Mouse (Mus musculus) heart, adult 10 weeks (tissue): Measurements from ENCODE around the gene Nckap1l. TPM values are rescaled to one million over a fixed set of nuclear protein-coding genes. Genes with fewer than 3 reads are reported as not detected.

Source experiments
- polyA plus RNA-seq: library from polyadenylated mRNA; stranded (reverse); fragments of 350-450 nt; fragmentation: Illumina TruSeq; extraction: RNeasy Lipid Tissue Mini Kit (QIAGEN cat#74804); gene quantifications from one replicate; pipeline ENCODE4 v1.2.3, GENCODE M21; 2014; ENCODE audit warnings: low read depth, low replicate concordance

The Nckap1l gene
- 4.0 TPM for polyA plus RNA-seq

DNA sequence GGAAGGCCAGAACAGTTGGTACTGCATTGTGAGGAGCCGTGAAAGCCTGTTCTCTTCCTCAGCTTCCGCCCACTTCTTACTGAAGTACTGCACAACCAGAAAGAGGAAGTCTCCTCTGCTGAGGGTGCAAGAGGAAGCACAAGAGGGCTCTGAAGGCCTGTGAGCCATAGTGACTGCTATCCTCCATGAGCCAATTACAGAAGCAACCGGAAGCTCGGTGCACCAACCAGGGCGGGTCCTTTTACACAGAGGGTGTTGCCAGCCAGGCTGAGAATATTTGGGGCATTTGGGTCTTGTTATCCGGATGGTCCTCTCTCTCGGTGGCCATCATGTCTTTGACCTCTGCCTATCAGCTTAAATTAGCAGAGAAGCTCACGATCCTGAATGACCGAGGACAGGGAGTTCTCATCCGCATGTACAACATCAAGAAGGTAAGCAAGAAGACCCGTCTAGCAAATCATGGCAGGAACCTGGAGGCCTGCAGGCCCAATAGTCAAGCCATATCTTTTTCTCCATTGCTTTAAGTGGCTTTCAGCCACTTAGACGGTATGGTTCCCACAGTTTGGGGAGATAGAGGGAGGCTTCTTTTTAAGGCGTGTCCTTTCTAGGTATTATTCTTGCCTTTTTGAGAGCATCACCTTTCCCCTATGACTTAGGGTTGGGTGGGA is at the start of gene Nckap1l:
Nckap1l (plus strand) TSS at position 244 of the 668 bp plus-strand sequence.

DNA sequence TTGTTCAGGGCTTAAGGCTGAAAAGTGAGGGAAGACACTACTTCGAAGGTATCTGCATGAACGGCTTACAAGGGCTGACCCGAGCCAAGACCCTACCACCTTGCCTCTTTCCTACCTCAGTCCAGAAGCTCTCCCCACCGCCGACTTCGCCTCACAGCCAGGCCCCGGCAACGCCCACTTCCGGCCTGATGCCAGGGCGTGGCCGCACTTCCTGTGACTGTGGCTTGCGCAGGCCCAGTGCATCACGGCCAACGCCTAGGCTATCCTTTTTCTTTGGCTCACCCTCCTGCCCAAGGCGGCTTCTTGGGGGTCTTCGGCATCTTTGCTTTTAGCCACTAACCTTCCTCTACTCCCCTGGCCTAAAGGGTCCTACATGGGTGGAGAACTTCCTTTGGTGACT is 23.4 kb upstream of the Nckap1l start, which contains the start of gene Gtsf1:
Gtsf1 (minus strand) TSS at position 230 of the 400 bp plus-strand sequence.

DNA sequence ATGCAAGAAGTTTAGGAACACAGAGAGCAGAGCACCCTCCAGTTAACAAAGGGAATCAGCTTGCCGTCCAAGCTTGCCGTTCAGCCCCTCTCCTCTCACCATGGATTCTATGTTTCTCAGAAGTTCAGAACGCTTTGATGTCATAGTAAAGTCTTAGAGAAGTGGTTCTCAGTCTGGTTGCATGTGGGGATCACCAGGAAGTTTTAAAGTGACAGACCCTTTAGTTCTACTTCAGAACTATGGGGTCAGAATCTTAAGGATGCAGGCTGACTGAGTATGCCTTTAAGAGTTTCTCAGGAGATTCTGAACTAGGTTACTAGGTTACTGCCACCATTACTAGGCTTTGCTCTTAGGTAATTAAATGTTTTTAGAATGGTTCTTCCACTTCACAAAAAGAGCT is 5.2 kb upstream of the Nckap1l start, which contains the start of gene Gtsf2:
Gtsf2 (minus strand) TSS at position 101 of the 400 bp plus-strand sequence.

DNA sequence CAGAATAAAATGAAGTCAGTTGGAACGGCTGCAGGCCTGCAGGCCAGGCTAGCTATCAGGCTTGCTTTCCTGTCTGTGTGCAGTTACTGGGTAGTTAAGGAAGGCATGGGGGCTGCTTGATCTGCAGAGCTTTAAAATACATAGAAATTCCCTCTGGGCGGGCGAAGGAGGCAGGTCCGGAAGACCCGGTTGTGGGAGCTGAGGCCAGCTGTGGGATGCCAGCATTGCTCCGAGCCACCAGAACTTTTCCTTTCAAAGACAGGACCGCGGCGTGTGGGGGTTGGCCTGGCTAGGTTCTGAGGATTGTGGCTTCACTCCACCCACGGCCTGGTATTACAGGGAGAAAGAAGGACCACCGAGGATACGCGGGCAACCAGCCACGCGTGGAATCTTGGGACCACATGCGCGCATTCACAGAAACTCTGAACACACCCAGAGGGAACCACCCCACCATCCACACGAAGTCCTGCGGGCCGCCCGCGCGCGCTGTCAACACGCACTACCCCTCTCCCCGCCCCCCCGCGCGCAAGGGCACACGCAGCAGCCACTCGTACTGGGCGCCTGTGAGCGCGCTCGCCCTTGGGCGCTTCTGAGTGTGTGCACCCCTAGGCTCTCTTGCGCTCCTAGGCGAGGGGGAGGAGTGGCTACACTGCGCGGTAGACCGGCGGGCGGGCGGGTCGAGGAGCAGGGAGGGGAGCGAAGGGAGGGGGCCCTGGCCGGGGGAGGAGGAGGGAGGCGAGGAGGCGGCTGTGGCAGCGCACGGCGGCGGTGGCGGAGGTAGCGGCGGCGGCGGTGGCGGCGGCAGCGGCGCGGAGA is 49.0 kb downstream of the Nckap1l start, which contains the start of gene Pde1b:
Pde1b (plus strand) TSS at position 600 of the 816 bp plus-strand sequence.

GRCm38 (mm10) chr15:103537822-103538213 is 84.2 kb downstream of the Nckap1l start, which contains the start of gene Ppp1r1a:
Gene Ppp1r1a (minus strand): TSS chr15:103538003.

Other genes starting within 250 kb of the Nckap1l start
- gene Cbx5, start 214.0 kb upstream of the Nckap1l start, polyA plus RNA-seq, result 32.8 TPM
- 211 TPM for gene Hnrnpa1, start 213.4 kb upstream of the Nckap1l start, polyA plus RNA-seq
- not detected for gene Nfe2, start 195.4 kb upstream of the Nckap1l start, polyA plus RNA-seq
- 67.1 TPM for gene Copz1, start 181.1 kb upstream of the Nckap1l start, polyA plus RNA-seq
- gene Gpr84, start 143.2 kb upstream of the Nckap1l start, polyA plus RNA-seq, result not detected
- gene Zfp385a, start 113.7 kb upstream of the Nckap1l start, polyA plus RNA-seq, result 11.8 TPM
- gene Itga5, start 87.0 kb upstream of the Nckap1l start, polyA plus RNA-seq, result 35.8 TPM
- not detected for gene Gtsf1, start 23.3 kb upstream of the Nckap1l start, polyA plus RNA-seq
- gene Gtsf2, start 5.3 kb upstream of the Nckap1l start, polyA plus RNA-seq, result not detected
- 2.4 TPM for gene Pde1b, start 49.2 kb downstream of the Nckap1l start, polyA plus RNA-seq
- gene Ppp1r1a, start 84.2 kb downstream of the Nckap1l start, polyA plus RNA-seq, result 4.1 TPM
- gene Glycam1, start 111.3 kb downstream of the Nckap1l start, polyA plus RNA-seq, result not detected